ENCODE assay signal across 19 mouse cellular contexts in the genomic region with DNA sequence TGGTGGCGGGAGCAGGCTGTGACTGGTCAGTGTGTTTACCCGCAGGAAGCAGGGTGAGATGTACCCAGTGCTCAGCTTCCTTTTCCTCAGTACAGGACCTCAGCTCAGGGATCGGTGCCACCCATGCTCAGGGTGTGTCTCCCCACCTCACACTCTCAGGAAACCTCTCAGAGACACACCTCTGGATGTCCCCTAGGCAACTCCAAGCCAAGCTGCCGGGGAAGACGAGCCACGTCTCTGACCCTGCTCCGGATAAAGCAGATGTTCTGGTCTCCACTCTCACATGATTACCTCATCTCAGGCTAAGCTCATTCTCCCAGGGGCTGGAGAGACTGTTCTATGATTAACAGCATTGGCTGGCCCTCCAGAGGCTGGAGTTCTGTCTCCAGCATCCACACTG. TPM values are rescaled to one million over a fixed set of nuclear protein-coding genes. Genes with fewer than 3 reads are reported as not detected.
DNase-seq lines count a peak whose midpoint lies in the region; ATAC-seq and TF ChIP-seq lines count a peak whose summit lies in the region.
"Had no signal": no experiment of that assay in that cellular context is flagged by ENCODE, and none has a peak within 500 bp of the region (broad histone marks: within the 10 kb centered on the region; RNA-seq: fewer than 3 reads in every experiment).

No protein-coding gene starts in this region.

- 64% methylated on average over 7 of the region's 7 CpGs for WGBS in embryonic facial prominence, embryonic 14.5 days
- 78% methylated on average over 7 of the region's 7 CpGs for WGBS in embryonic facial prominence, embryonic 10.5 days
- 68% methylated on average over 7 of the region's 7 CpGs for WGBS in lung, postnatal 0 days
- 63% methylated on average over 7 of the region's 7 CpGs for WGBS in heart, embryonic 11.5 days (ENCODE audit: insufficient replicate concordance)
- WGBS in stomach, postnatal 0 days, result 61% methylated on average over 7 of the region's 7 CpGs

- H3K27ac ChIP-seq in embryonic facial prominence, embryonic 14.5 days (replicated peaks; ENCODE audit: low read depth, low read length), result no peak overlapping the region
- no peak overlapping the region for H3K27ac ChIP-seq in embryonic facial prominence, embryonic 10.5 days (replicated peaks)
- no peak overlapping the region for H3K27ac ChIP-seq in lung, postnatal 0 days (ENCODE audit: low read length)
- peak overlapping the region; percentile 41; the same call in 1 of the 2 replicates for H3K27ac ChIP-seq in heart, embryonic 11.5 days (ENCODE audit: low read depth, low read length)
- no peak overlapping the region for H3K27ac ChIP-seq in stomach, postnatal 0 days (replicated peaks)
- H3K27ac ChIP-seq: embryonic facial prominence, embryonic 12.5 days; hindbrain, postnatal 0 days; stomach, embryonic 15.5 days had no signal

- H3K4me3 ChIP-seq in embryonic facial prominence, embryonic 14.5 days (ENCODE audit: low read depth, low read length), result no peak overlapping the region
- no peak overlapping the region for H3K4me3 ChIP-seq in embryonic facial prominence, embryonic 10.5 days
- H3K4me3 ChIP-seq in lung, postnatal 0 days (ENCODE audit: low read depth, low read length), result no peak overlapping the region
- no peak overlapping the region for H3K4me3 ChIP-seq in heart, embryonic 11.5 days (ENCODE audit: low read depth, low read length)
- no peak overlapping the region for H3K4me3 ChIP-seq in stomach, postnatal 0 days (ENCODE audit: low read depth, low read length)
- H3K4me3 ChIP-seq: embryonic facial prominence, embryonic 12.5 days; stomach, embryonic 15.5 days had no signal

- H3K27me3 ChIP-seq in embryonic facial prominence, embryonic 14.5 days (replicated peaks; ENCODE audit: control insufficient read depth, insufficient read depth, low read length), result no peaks in the 10 kb centered on the region
- no peaks in the 10 kb centered on the region for H3K27me3 ChIP-seq in embryonic facial prominence, embryonic 10.5 days (replicated peaks; ENCODE audit: low read depth, poor library complexity, severe bottlenecking)
- H3K27me3 ChIP-seq in lung, postnatal 0 days (replicated peaks; ENCODE audit: insufficient read depth, low read length), result no peaks in the 10 kb centered on the region
- H3K27me3 ChIP-seq in heart, embryonic 11.5 days (ENCODE audit: control insufficient read depth, insufficient read depth, low read length), result 0 out of 2 replicates have a peak, but pooled peaks cover 2% of the 10 kb centered on the region
- no peaks in the 10 kb centered on the region for H3K27me3 ChIP-seq in stomach, postnatal 0 days (ENCODE audit: control insufficient read depth, insufficient read depth, low read length)
- H3K27me3 ChIP-seq: embryonic facial prominence, embryonic 12.5 days; stomach, embryonic 15.5 days had no signal

- no peak for DNase-seq in embryonic facial prominence, embryonic 14.5 days (ENCODE audit: low spot score)
- no peak for DNase-seq in embryonic facial prominence, embryonic 10.5 days (ENCODE audit: low spot score)
- DNase-seq in lung, postnatal 0 days (ENCODE audit: low spot score), result peak; percentile 30
- DNase-seq in lung, postnatal 10 days, result no peak
- DNase-seq in stomach, postnatal 0 days (ENCODE audit: low spot score), result no peak
- DNase-seq in cerebellum, postnatal 4 days (ENCODE audit: low spot score in 2 of 2), result no peak
- DNase-seq: adrenal gland, postnatal 25 days; cerebellum, adult 2 months; forebrain, postnatal 0 days; kidney, adult 9 months; kidney, postnatal 36 days; liver; midbrain, embryonic 14.5 days; thymus, postnatal 36 days had no signal

- peak; percentile 48 for TF ChIP-seq EP300 in lung, postnatal 0 days (IDR thresholded peaks at IDR 0.05)
- TF ChIP-seq EP300 in stomach, postnatal 0 days (optimal IDR thresholded peaks at IDR 0.05), result no peak

- no peak for TF ChIP-seq CTCF in lung, postnatal 0 days (IDR thresholded peaks at IDR 0.05)
- TF ChIP-seq CTCF in stomach, postnatal 0 days (IDR thresholded peaks at IDR 0.05; ENCODE audit: low read depth), result no peak

- H3K9me3 ChIP-seq in embryonic facial prominence, embryonic 14.5 days (ENCODE audit: control insufficient read depth, low read length), result 0 out of 2 replicates have a peak, but pooled peaks cover under 1% of the 10 kb centered on the region
- H3K9me3 ChIP-seq in embryonic facial prominence, embryonic 10.5 days, result no peaks in the 10 kb centered on the region
- no peaks in the 10 kb centered on the region for H3K9me3 ChIP-seq in lung, postnatal 0 days (ENCODE audit: low read length)
- H3K9me3 ChIP-seq in heart, embryonic 11.5 days (replicated peaks; ENCODE audit: control insufficient read depth, low read length), result no peaks in the 10 kb centered on the region
- H3K9me3 ChIP-seq in stomach, postnatal 0 days (ENCODE audit: control insufficient read depth, low read length), result no peaks in the 10 kb centered on the region
- H3K9me3 ChIP-seq: embryonic facial prominence, embryonic 12.5 days; stomach, embryonic 15.5 days had no signal

- H3K36me3 ChIP-seq in embryonic facial prominence, embryonic 14.5 days (ENCODE audit: control insufficient read depth, insufficient read depth, low read length), result no peaks in the 10 kb centered on the region
- H3K36me3 ChIP-seq in embryonic facial prominence, embryonic 10.5 days (replicated peaks), result no peaks in the 10 kb centered on the region
- no peaks in the 10 kb centered on the region for H3K36me3 ChIP-seq in lung, postnatal 0 days (ENCODE audit: insufficient read depth, low read length)
- H3K36me3 ChIP-seq in heart, embryonic 11.5 days (ENCODE audit: control insufficient read depth, insufficient read depth, low read length), result no peaks in the 10 kb centered on the region
- no peaks in the 10 kb centered on the region for H3K36me3 ChIP-seq in stomach, postnatal 0 days (ENCODE audit: control insufficient read depth, insufficient read depth, low read length)
- H3K36me3 ChIP-seq: embryonic facial prominence, embryonic 12.5 days; stomach, embryonic 15.5 days had no signal

- ATAC-seq in embryonic facial prominence, embryonic 14.5 days (ENCODE audit: low read depth), result peak; percentile 56; the same call in 1 of the 2 replicates
- ATAC-seq in lung, postnatal 0 days, result peak; percentile 86
- ATAC-seq in heart, embryonic 11.5 days (replicated peaks; ENCODE audit: insufficient number of reproducible peaks, low FRiP score, low TSS enrichment), result no peak
- ATAC-seq in stomach, postnatal 0 days (ENCODE audit: low FRiP score, low TSS enrichment), result 0 out of 2 replicates have a peak, but pooled peaks have one; percentile 28
- no peak for ATAC-seq in activated CD4-positive, CD25-positive, alpha-beta regulatory T cell, adult 4 months
- ATAC-seq: forebrain, postnatal 0 days; hindbrain, postnatal 0 days had no signal

- no peak overlapping the region for H3K4me2 ChIP-seq in embryonic facial prominence, embryonic 14.5 days (ENCODE audit: low read depth, low read length)
- no peak overlapping the region for H3K4me2 ChIP-seq in lung, postnatal 0 days (replicated peaks; ENCODE audit: low read depth, low read length)
- no peak overlapping the region for H3K4me2 ChIP-seq in heart, embryonic 11.5 days
- H3K4me2 ChIP-seq in stomach, postnatal 0 days (replicated peaks; ENCODE audit: low read depth), result no peak overlapping the region
- H3K4me2 ChIP-seq: embryonic facial prominence, embryonic 12.5 days; stomach, embryonic 15.5 days had no signal

- H3K9ac ChIP-seq in embryonic facial prominence, embryonic 14.5 days (ENCODE audit: low read depth, low read length), result no peak overlapping the region
- no peak overlapping the region for H3K9ac ChIP-seq in lung, postnatal 0 days (replicated peaks; ENCODE audit: low read depth)
- no peak overlapping the region for H3K9ac ChIP-seq in heart, embryonic 11.5 days (ENCODE audit: low read depth, low read length)
- H3K9ac ChIP-seq in stomach, postnatal 0 days (ENCODE audit: low read length), result no peak overlapping the region
- H3K9ac ChIP-seq: embryonic facial prominence, embryonic 12.5 days; forebrain, postnatal 0 days; stomach, embryonic 15.5 days had no signal

- peaks cover 34% of the 10 kb centered on the region for H3K4me1 ChIP-seq in embryonic facial prominence, embryonic 14.5 days (ENCODE audit: control insufficient read depth, insufficient read depth, low read length)
- peaks cover 39% of the 10 kb centered on the region for H3K4me1 ChIP-seq in embryonic facial prominence, embryonic 10.5 days
- peaks cover 5% of the 10 kb centered on the region; the same call in 1 of the 2 replicates for H3K4me1 ChIP-seq in lung, postnatal 0 days (ENCODE audit: insufficient read depth, low read depth, low read length)
- peaks cover 16% of the 10 kb centered on the region for H3K4me1 ChIP-seq in heart, embryonic 11.5 days (ENCODE audit: control insufficient read depth, insufficient read depth, low read length)
- H3K4me1 ChIP-seq in stomach, postnatal 0 days (replicated peaks; ENCODE audit: control insufficient read depth, insufficient read depth), result no peaks in the 10 kb centered on the region

RNA-seq across cellular contexts. Expression of gene Igsf3, which starts 13.3 kb away (rescaled TPM):
- polyA plus RNA-seq in embryonic facial prominence, embryonic 14.5 days (2014; fragmentation: Nextera tagmentation; extraction: Ambion mirVana), result 37.0 and 40.6 TPM in 2 replicates
- polyA plus RNA-seq in embryonic facial prominence, embryonic 10.5 days (2016; fragmentation: Nextera tagmentation; extraction: Ambion mirVana), result 52.1 and 59.2 TPM in 2 replicates
- 16.9 and 17.8 TPM in 2 replicates for polyA plus RNA-seq in lung, postnatal 0 days (2015; fragmentation: Nextera tagmentation; extraction: Ambion mirVana)
- 28.1 and 31.3 TPM in 2 replicates for polyA plus RNA-seq in heart, embryonic 11.5 days (2014; fragmentation: Nextera tagmentation; extraction: Ambion mirVana)
- polyA plus RNA-seq in stomach, postnatal 0 days (2015; fragmentation: Nextera tagmentation; extraction: Ambion mirVana), result 12.4 and 13.6 TPM in 2 replicates
- 1 to 10 TPM in 1 of 2 experiments, under 1 TPM in 1; 0.86 to 1.6 TPM for polyA plus RNA-seq in activated CD4-positive, CD25-positive, alpha-beta regulatory T cell, adult 4 months (2017; shearing (Covaris generic))

Comparison
In these comparisons a context has a peak if more than half of its experiments do, and no peak if none do; other contexts are left out.
1. ATAC-seq: peak in embryonic facial prominence, embryonic 14.5 days (single experiment), lung, postnatal 0 days (single experiment) and stomach, postnatal 0 days (single experiment); none in heart, embryonic 11.5 days (single experiment) and activated CD4-positive, CD25-positive, alpha-beta regulatory T cell, adult 4 months (single experiment).